Mouse (Mus musculus) midbrain, embryonic 11.5 days (tissue): ENCODE results near the gene Olfr1031. TPM values are rescaled to one million over a fixed set of nuclear protein-coding genes. Genes with fewer than 3 reads are reported as not detected.
A peak's percentile ranks its signal among the peaks of the same experiment; 100 is the strongest.
"Not testable (repeated sequence)": the region's sequence is repeated elsewhere in the genome, so short reads cannot be mapped to it uniquely, and the experiment has no call there.

Source experiments
- ATAC-seq: fragments of 200-750 bp; cut with Nextera tagmentation; 2 replicates; pipeline ENCODE4 v1.8.0; 2017; ENCODE audit warnings: moderate TSS enrichment, moderate library complexity; ENCODE audit not compliant: low FRiP score
- DNase-seq: peaks from one replicate; pipeline ENCODE4 v3.0.0; 2015; ENCODE audit warnings: low spot score; ENCODE audit errors: missing footprints
- H3K27ac ChIP-seq: fragments of 300-500 bp; sonication (generic); 2 replicates; pipeline ENCODE4 v1.5.1; 2014; ENCODE audit warnings: low read depth, low read length
- H3K27me3 ChIP-seq: fragments of 300-500 bp; sonication (generic); 2 replicates; pipeline ENCODE4 v1.6.1; 2014; ENCODE audit warnings: mild to moderate bottlenecking, low read length, moderate library complexity, mixed read lengths; ENCODE audit not compliant: control insufficient read depth, insufficient read depth
- H3K36me3 ChIP-seq: fragments of 300-500 bp; sonication (generic); 2 replicates; pipeline ENCODE4 v1.6.1; 2014; ENCODE audit warnings: mild to moderate bottlenecking, low read length, moderate library complexity, mixed read lengths; ENCODE audit not compliant: control insufficient read depth, insufficient read depth
- H3K4me1 ChIP-seq: fragments of 300-500 bp; sonication (generic); 2 replicates; pipeline ENCODE4 v1.6.1; 2014; ENCODE audit warnings: low read length; ENCODE audit not compliant: control insufficient read depth, insufficient read depth
- H3K4me2 ChIP-seq: fragments of 300-500 bp; sonication (generic); 2 replicates; pipeline ENCODE4 v1.6.1; 2014; ENCODE audit warnings: mild to moderate bottlenecking, moderate library complexity
- H3K4me3 ChIP-seq: fragments of 300-500 bp; sonication (generic); 2 replicates; pipeline ENCODE4 v1.5.1; 2014; ENCODE audit warnings: low read depth, low read length
- H3K9ac ChIP-seq: fragments of 300-500 bp; sonication (generic); 2 replicates; pipeline ENCODE4 v1.6.1; 2014; ENCODE audit warnings: low read length
- H3K9me3 ChIP-seq: fragments of 300-500 bp; sonication (generic); 2 replicates; pipeline ENCODE4 v1.6.1; 2016; ENCODE audit warnings: low read length; ENCODE audit not compliant: control insufficient read depth
- WGBS: fragments of 180-500 bp; shearing (Covaris S2); extraction: QIAGEN DNeasy Blood & Tissue Kit; methylation state at CpG from one replicate; pipeline ENCODE4 v1.1.7; 2014; 5-methylcytosine and 5-hydroxymethylcytosine counted together
- polyA plus RNA-seq: library from polyadenylated mRNA; unstranded; fragments of >200 nt; fragmentation: Nextera tagmentation; extraction: Ambion mirVana; gene quantifications from 2 replicates; pipeline ENCODE4 v1.2.1, GENCODE M21; 2014

Gene Olfr1031
- polyA plus RNA-seq = not detected in 2 replicates

GRCm38 (mm10) chr2:85990004-85990403 is at the start of gene Olfr1031:
Gene Olfr1031 (plus strand): TSS chr2:85990304.
- no peak within 1 kb of the TSS for H3K4me3 ChIP-seq

GRCm38 (mm10) chr2:85950137-85950536 is 40.0 kb upstream of the Olfr1031 start, which contains the start of gene Olfr1028:
Gene Olfr1028 (plus strand): TSS chr2:85950437.
- H3K36me3 ChIP-seq = no peaks in the 10 kb centered on the region
- WGBS = 77% methylated on average over 1 of the region's 1 CpGs
- no peak within 1 kb of the TSS for H3K27ac ChIP-seq
- no peaks in the 10 kb centered on the region for H3K9me3 ChIP-seq
- DNase-seq (no peak), ATAC-seq (no peak)
- no peaks in the 10 kb centered on the region for H3K27me3 ChIP-seq
- H3K4me3 ChIP-seq = no peak within 1 kb of the TSS
- no peak within 1 kb of the TSS for H3K9ac ChIP-seq
- no peak within 1 kb of the TSS for H3K4me2 ChIP-seq
- H3K4me1 ChIP-seq = no peaks in the 10 kb centered on the region

More at GRCm38 (mm10) chr2:85990004-85990403, at the start of gene Olfr1031:
- 67% methylated on average over 3 of the region's 3 CpGs for WGBS
- H3K4me1 ChIP-seq = no peaks in the 10 kb centered on the region
- ATAC-seq (no peak), DNase-seq (no peak)
- no peaks in the 10 kb centered on the region for H3K36me3 ChIP-seq
- H3K4me2 ChIP-seq = no peak within 1 kb of the TSS
- H3K9me3 ChIP-seq = no peaks in the 10 kb centered on the region
- H3K27ac ChIP-seq = no peak within 1 kb of the TSS
- no peaks in the 10 kb centered on the region for H3K27me3 ChIP-seq
- no peak within 1 kb of the TSS for H3K9ac ChIP-seq

GRCm38 (mm10) chr2:85973595-85973994 is 16.5 kb upstream of the Olfr1031 start, which contains the start of gene Olfr1029:
Gene Olfr1029 (plus strand): TSS chr2:85973895.
- no peak for ATAC-seq
- Histone ChIP-seq H3K36me3 (no peaks in the 10 kb centered on the region), H3K4me2 (no peak within 1 kb of the TSS), H3K9ac (no peak within 1 kb of the TSS), H3K27me3 (no peaks in the 10 kb centered on the region), H3K4me1 (no peaks in the 10 kb centered on the region), H3K4me3 (no peak within 1 kb of the TSS), H3K9me3 (no peaks in the 10 kb centered on the region), H3K27ac (no peak within 1 kb of the TSS)
- DNase-seq = no peak
- 96% methylated on average over 2 of the region's 2 CpGs for WGBS

- Histone ChIP-seq H3K9me3 (no peaks in the 10 kb centered on the region), H3K27me3 (no peaks in the 10 kb centered on the region), H3K4me2 (no peak within 1 kb of the TSS), H3K4me3 (no peak within 1 kb of the TSS), H3K4me1 (no peaks in the 10 kb centered on the region), H3K36me3 (no peaks in the 10 kb centered on the region), H3K27ac (no peak within 1 kb of the TSS), H3K9ac (no peak within 1 kb of the TSS)
- no peak for ATAC-seq
- no peak for DNase-seq
- 77% methylated on average over 1 of the region's 1 CpGs for WGBS
These were observed 11.1 kb upstream of the Olfr1031 start, which contains the start of gene Olfr1030 for GRCm38 (mm10) chr2:85978976-85979375. Gene Olfr1030 (plus strand): TSS chr2:85979276.

- no peak for DNase-seq
- Histone ChIP-seq H3K4me2 (no peak within 1 kb of the TSS), H3K36me3 (no peaks in the 10 kb centered on the region), H3K9ac (no peak within 1 kb of the TSS), H3K4me3 (no peak within 1 kb of the TSS), H3K27ac (no peak within 1 kb of the TSS), H3K9me3 (no peaks in the 10 kb centered on the region), H3K27me3 (no peaks in the 10 kb centered on the region), H3K4me1 (no peaks in the 10 kb centered on the region)
- WGBS = 83% methylated on average over 7 of the region's 7 CpGs
- no peak for ATAC-seq
These were observed 15.1 kb downstream of the Olfr1031 start, which contains the start of gene Olfr1032 for GRCm38 (mm10) chr2:86005240-86005639. Gene Olfr1032 (plus strand): TSS chr2:86005540.

GRCm38 (mm10) chr2:86020406-86020805 is 30.3 kb downstream of the Olfr1031 start, which contains the start of gene Olfr1033:
Gene Olfr1033 (plus strand): TSS chr2:86020633.
- H3K27ac ChIP-seq, H3K9me3 ChIP-seq, H3K27me3 ChIP-seq, H3K9ac ChIP-seq, H3K4me1 ChIP-seq, ATAC-seq, H3K36me3 ChIP-seq: not testable (repeated sequence)
- peak; percentile 87 for DNase-seq
- Histone ChIP-seq H3K4me2 (peak within 1 kb of the TSS; percentile 37; the same call in 1 of the 2 replicates), H3K4me3 (peak within 1 kb of the TSS; percentile 18; the same call in 1 of the 2 replicates)
- 6% methylated on average over 10 of the region's 11 CpGs for WGBS

- not testable (repeated sequence) for H3K36me3 ChIP-seq, H3K4me3 ChIP-seq, H3K27ac ChIP-seq, H3K27me3 ChIP-seq, H3K9ac ChIP-seq, H3K4me1 ChIP-seq, H3K9me3 ChIP-seq, ATAC-seq, DNase-seq, H3K4me2 ChIP-seq
- WGBS = 80% methylated on average over 3 of the region's 9 CpGs
These were observed 31.4 kb downstream of the Olfr1031 start for GRCm38 (mm10) chr2:86021518-86021917.

Other genes with a start within 250 kb of the Olfr1031 start
- not detected in 2 replicates for gene Olfr1012, start 227.5 kb upstream of the Olfr1031 start, polyA plus RNA-seq
- gene Olfr1013, start 223.2 kb upstream of the Olfr1031 start, polyA plus RNA-seq = not detected in 2 replicates
- gene Olfr1014, start 217.6 kb upstream of the Olfr1031 start, polyA plus RNA-seq = not detected in 2 replicates
- gene Olfr1015, start 208.3 kb upstream of the Olfr1031 start, polyA plus RNA-seq = not detected in 2 replicates
- gene Olfr1016, start 187.8 kb upstream of the Olfr1031 start, polyA plus RNA-seq = not detected in 2 replicates
- not detected in 2 replicates for gene Olfr1018, start 171.8 kb upstream of the Olfr1031 start, polyA plus RNA-seq
- not detected in 2 replicates for gene Olfr1019, start 144.8 kb upstream of the Olfr1031 start, polyA plus RNA-seq
- gene Olfr1020, start 143.3 kb upstream of the Olfr1031 start, polyA plus RNA-seq = not detected in 2 replicates
- not detected in 2 replicates for gene Olfr1022, start 121.7 kb upstream of the Olfr1031 start, polyA plus RNA-seq
- gene Olfr1023, start 104.7 kb upstream of the Olfr1031 start, polyA plus RNA-seq = not detected in 2 replicates
- gene Olfr1024, start 85.3 kb upstream of the Olfr1031 start, polyA plus RNA-seq = not detected in 2 replicates
- gene Olfr1025-ps1, start 75.1 kb upstream of the Olfr1031 start, polyA plus RNA-seq = not detected in 2 replicates
- gene Olfr1026, start 68.7 kb upstream of the Olfr1031 start, polyA plus RNA-seq = not detected in 2 replicates
- not detected in 2 replicates for gene Olfr1028, start 39.9 kb upstream of the Olfr1031 start, polyA plus RNA-seq
- gene Olfr1029, start 16.4 kb upstream of the Olfr1031 start, polyA plus RNA-seq = not detected in 2 replicates
- gene Olfr1030, start 11.0 kb upstream of the Olfr1031 start, polyA plus RNA-seq = not detected in 2 replicates
- not detected in 2 replicates for gene Olfr1032, start 15.2 kb downstream of the Olfr1031 start, polyA plus RNA-seq
- not detected in 2 replicates for gene Olfr1033, start 30.3 kb downstream of the Olfr1031 start, polyA plus RNA-seq
- not detected in 2 replicates for gene Olfr1034, start 55.6 kb downstream of the Olfr1031 start, polyA plus RNA-seq
- gene Olfr1036, start 83.7 kb downstream of the Olfr1031 start, polyA plus RNA-seq = not detected in 2 replicates
- not detected in 2 replicates for gene Olfr1037, start 97.1 kb downstream of the Olfr1031 start, polyA plus RNA-seq
- gene Olfr1039, start 145.6 kb downstream of the Olfr1031 start, polyA plus RNA-seq = not detected in 2 replicates
- not detected in 2 replicates for gene Olfr1040, start 156.4 kb downstream of the Olfr1031 start, polyA plus RNA-seq
- gene Olfr1042, start 171.5 kb downstream of the Olfr1031 start, polyA plus RNA-seq = not detected in 2 replicates
- not detected in 2 replicates for gene Olfr1043, start 177.2 kb downstream of the Olfr1031 start, polyA plus RNA-seq
- gene Olfr1044, start 187.5 kb downstream of the Olfr1031 start, polyA plus RNA-seq = not detected in 2 replicates
- gene Olfr52, start 195.4 kb downstream of the Olfr1031 start, polyA plus RNA-seq = not detected in 2 replicates
- gene Olfr1045, start 212.7 kb downstream of the Olfr1031 start, polyA plus RNA-seq = not detected in 2 replicates
- not detected in 2 replicates for gene Olfr1046, start 229.0 kb downstream of the Olfr1031 start, polyA plus RNA-seq
- not detected in 2 replicates for gene Olfr1047, start 241.1 kb downstream of the Olfr1031 start, polyA plus RNA-seq
- gene Olfr1048, start 250.0 kb downstream of the Olfr1031 start, polyA plus RNA-seq = not detected in 2 replicates